Mouse (Mus musculus): ENCODE data around the gene Rasd1. TPM values are rescaled to one million over a fixed set of nuclear protein-coding genes. Genes with fewer than 3 reads are reported as not detected.
"Not testable (repeated sequence)": the region's sequence is repeated elsewhere in the genome, so short reads cannot be mapped to it uniquely, and the experiment has no call there.

Rasd1 gene
- polyA plus RNA-seq, 1 experiment from 2014 or later = 2.4 TPM

DNA sequence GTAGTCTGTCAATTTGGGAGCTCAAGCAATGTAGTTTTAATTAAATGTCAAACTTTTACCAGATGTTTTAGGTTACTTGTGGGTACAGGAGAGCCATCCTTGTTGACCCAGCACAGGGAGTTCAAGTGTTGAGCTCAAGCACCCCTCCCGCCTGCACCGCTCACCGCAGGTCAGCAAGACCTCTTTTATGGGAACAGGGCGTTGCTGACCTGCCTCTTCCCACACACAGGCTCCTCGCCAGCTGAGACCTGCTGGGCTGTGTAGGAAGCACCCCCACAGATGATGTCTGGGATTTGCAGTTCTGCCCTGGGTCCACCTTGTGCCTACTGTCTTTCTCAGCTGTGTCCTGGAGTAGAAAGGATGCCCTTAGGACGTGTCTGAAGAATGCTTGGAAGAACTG, 8.0 kb downstream of the Rasd1 start:
- Histone ChIP-seq H3K27me3 (replicated peaks; ENCODE audit: low read depth, poor library complexity, severe bottlenecking) (peaks cover 7% of the 10 kb centered on the region; the same call in 1 of the 2 replicates), H3K27ac (replicated peaks) (no peak overlapping the region), H3K9me3 (no peaks in the 10 kb centered on the region), H3K4me3 (no peak overlapping the region), H3K4me1 (peaks cover 37% of the 10 kb centered on the region), H3K36me3 (replicated peaks) (peaks cover 46% of the 10 kb centered on the region)
- DNase-seq (ENCODE audit: low spot score) = no peak
- WGBS = 69% methylated on average over 6 of the region's 6 CpGs

GRCm38 (mm10) chr11:59952892-59953291, 11.9 kb downstream of the Rasd1 start:
- no peak for DNase-seq (ENCODE audit: low spot score)
- H3K9me3 ChIP-seq = no peaks in the 10 kb centered on the region
- H3K27me3 ChIP-seq (replicated peaks; ENCODE audit: low read depth, poor library complexity, severe bottlenecking) = no peaks in the 10 kb centered on the region
- WGBS = 86% methylated on average over 14 of the region's 14 CpGs
- H3K4me3 ChIP-seq = no peak overlapping the region
- peaks cover 34% of the 10 kb centered on the region for H3K36me3 ChIP-seq (replicated peaks)
- peaks cover 23% of the 10 kb centered on the region for H3K4me1 ChIP-seq
- no peak overlapping the region for H3K27ac ChIP-seq (replicated peaks)

GRCm38 (mm10) chr11:59948401-59948767, 16.4 kb downstream of the Rasd1 start:
- Histone ChIP-seq H3K27me3 (replicated peaks; ENCODE audit: low read depth, poor library complexity, severe bottlenecking) (no peaks in the 10 kb centered on the region), H3K4me3 (peak overlapping the region; percentile 77), H3K36me3 (replicated peaks) (peaks cover 11% of the 10 kb centered on the region; the same call in 1 of the 2 replicates), H3K4me1 (peaks cover 21% of the 10 kb centered on the region), H3K27ac (replicated peaks) (peak overlapping the region; percentile 92), H3K9me3 (no peaks in the 10 kb centered on the region)
- 3% methylated on average over 16 of the region's 16 CpGs for WGBS
- DNase-seq (ENCODE audit: low spot score) = no peak

- Histone ChIP-seq H3K4me3 (peak within 1 kb of the TSS; percentile 77), H3K4me1 (peaks cover 21% of the 10 kb centered on the region), H3K9me3 (no peaks in the 10 kb centered on the region), H3K36me3 (replicated peaks) (peaks cover 11% of the 10 kb centered on the region; the same call in 1 of the 2 replicates), H3K27me3 (replicated peaks; ENCODE audit: low read depth, poor library complexity, severe bottlenecking) (no peaks in the 10 kb centered on the region), H3K27ac (replicated peaks) (peak within 1 kb of the TSS; percentile 92)
- DNase-seq (ENCODE audit: low spot score) = peak; percentile 97
- WGBS = under 1% methylated on average over 43 of the region's 43 CpGs
Measured at GRCm38 (mm10) chr11:59947752-59948400, 16.9 kb downstream of the Rasd1 start, which contains the start of gene Med9. TSS of gene Med9 (plus strand) at chr11:59948206.

GRCm38 (mm10) chr11:59944855-59945254, 19.9 kb downstream of the Rasd1 start:
- not testable (repeated sequence) for H3K36me3 ChIP-seq (replicated peaks); DNase-seq (ENCODE audit: low spot score); H3K4me3 ChIP-seq; H3K27ac ChIP-seq (replicated peaks); H3K9me3 ChIP-seq; H3K27me3 ChIP-seq (replicated peaks; ENCODE audit: low read depth, poor library complexity, severe bottlenecking)
- 85% methylated on average over 10 of the region's 10 CpGs for WGBS
- peaks cover 22% of the 10 kb centered on the region for H3K4me1 ChIP-seq

DNA sequence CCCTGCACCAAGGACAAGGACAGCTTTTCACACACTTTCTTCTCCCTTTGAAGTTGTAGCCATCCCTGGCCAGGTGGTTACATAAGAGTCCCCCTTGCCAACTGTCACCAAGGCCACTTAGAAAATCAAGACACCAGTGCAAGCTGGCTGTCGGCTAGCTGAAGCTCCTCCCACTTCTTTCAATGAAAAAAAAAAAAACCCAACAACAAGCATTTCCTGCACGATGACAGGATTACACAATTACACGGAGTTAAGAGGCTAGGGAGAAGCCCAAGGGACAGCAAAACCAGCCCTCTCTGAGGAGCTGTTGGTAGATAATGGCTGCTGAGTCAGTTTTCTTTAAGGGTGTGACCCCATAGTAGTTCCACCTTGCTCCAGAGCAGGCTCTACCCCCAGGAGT, 23.4 kb downstream of the Rasd1 start:
- H3K27me3 ChIP-seq (replicated peaks; ENCODE audit: low read depth, poor library complexity, severe bottlenecking) = peaks cover 16% of the 10 kb centered on the region
- H3K27ac ChIP-seq (replicated peaks) = no peak overlapping the region
- WGBS = 26% methylated on average over 3 of the region's 3 CpGs
- H3K9me3 ChIP-seq = no peaks in the 10 kb centered on the region
- H3K4me3 ChIP-seq = no peak overlapping the region
- H3K4me1 ChIP-seq = peaks cover 3% of the 10 kb centered on the region; the same call in 1 of the 2 replicates
- H3K36me3 ChIP-seq (replicated peaks) = no peaks in the 10 kb centered on the region
- no peak for DNase-seq (ENCODE audit: low spot score)

- WGBS = 73% methylated on average over 3 of the region's 3 CpGs
- peaks cover 3% of the 10 kb centered on the region; the same call in 1 of the 2 replicates for H3K4me1 ChIP-seq
- no peaks in the 10 kb centered on the region for H3K36me3 ChIP-seq (replicated peaks)
- no peak for DNase-seq (ENCODE audit: low spot score)
- H3K9me3 ChIP-seq = no peaks in the 10 kb centered on the region
- H3K27ac ChIP-seq (replicated peaks) = no peak overlapping the region
- H3K27me3 ChIP-seq (replicated peaks; ENCODE audit: low read depth, poor library complexity, severe bottlenecking) = peaks cover 16% of the 10 kb centered on the region
- no peak overlapping the region for H3K4me3 ChIP-seq
Measured at GRCm38 (mm10) chr11:59940645-59941044, 24.1 kb downstream of the Rasd1 start.

DNA sequence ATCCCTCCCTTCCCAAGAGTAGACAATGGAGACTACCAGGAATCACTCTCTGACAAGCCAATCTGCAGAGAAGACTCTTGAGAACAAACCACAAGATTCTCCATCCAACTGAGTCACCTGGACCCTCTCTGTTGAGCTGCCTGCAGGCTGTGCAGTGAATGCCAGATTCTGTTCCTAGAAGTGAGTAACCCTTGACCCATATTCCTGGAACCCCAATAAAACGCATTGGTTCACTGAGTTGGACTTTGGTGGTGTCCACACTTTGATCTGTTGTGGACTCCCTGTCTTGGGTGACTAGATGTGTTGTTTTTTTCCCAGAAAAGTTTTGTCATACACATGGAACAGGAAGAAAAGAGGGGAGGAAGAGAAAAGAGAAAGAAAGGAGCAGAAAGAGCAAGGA, 24.9 kb downstream of the Rasd1 start:
- H3K4me3 ChIP-seq = no peak overlapping the region
- WGBS = 85% methylated on average over 1 of the region's 1 CpGs
- peaks cover 3% of the 10 kb centered on the region; the same call in 1 of the 2 replicates for H3K4me1 ChIP-seq
- H3K27me3 ChIP-seq (replicated peaks; ENCODE audit: low read depth, poor library complexity, severe bottlenecking) = peaks cover 16% of the 10 kb centered on the region
- no peaks in the 10 kb centered on the region for H3K36me3 ChIP-seq (replicated peaks)
- H3K27ac ChIP-seq (replicated peaks) = no peak overlapping the region
- DNase-seq (ENCODE audit: low spot score) = no peak
- H3K9me3 ChIP-seq = no peaks in the 10 kb centered on the region

DNA sequence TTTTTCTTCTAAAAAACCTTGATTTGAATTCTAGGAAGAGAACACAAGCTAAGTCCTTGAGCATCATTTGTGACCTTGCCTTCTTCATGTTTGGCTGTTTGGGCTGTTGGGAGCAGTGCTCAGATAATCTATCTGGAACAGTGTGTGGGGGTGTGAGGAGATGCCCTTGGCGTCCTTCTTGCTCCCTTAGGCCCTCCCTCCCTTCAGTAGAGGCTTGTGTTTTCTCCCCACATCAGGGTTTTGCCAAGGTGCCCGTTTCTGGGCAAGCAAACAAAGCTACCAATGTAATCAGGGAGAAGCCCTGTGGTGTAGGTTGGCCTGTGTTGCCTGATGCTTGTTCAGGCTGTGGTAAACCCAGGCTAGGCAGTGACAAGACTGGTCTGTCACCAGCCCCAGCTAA, 27.1 kb downstream of the Rasd1 start:
- H3K27me3 ChIP-seq (replicated peaks; ENCODE audit: low read depth, poor library complexity, severe bottlenecking) = peaks cover 19% of the 10 kb centered on the region
- no peaks in the 10 kb centered on the region for H3K9me3 ChIP-seq
- H3K4me3 ChIP-seq = no peak overlapping the region
- no peaks in the 10 kb centered on the region for H3K36me3 ChIP-seq (replicated peaks)
- no peak overlapping the region for H3K27ac ChIP-seq (replicated peaks)
- peaks cover 10% of the 10 kb centered on the region; the same call in 1 of the 2 replicates for H3K4me1 ChIP-seq
- DNase-seq (ENCODE audit: low spot score) = no peak
- 45% methylated on average over 2 of the region's 2 CpGs for WGBS

GRCm38 (mm10) chr11:59937023-59937422, 27.7 kb downstream of the Rasd1 start:
- no peak overlapping the region for H3K27ac ChIP-seq (replicated peaks)
- WGBS = 83% methylated on average over 3 of the region's 3 CpGs
- DNase-seq (ENCODE audit: low spot score) = no peak
- H3K27me3 ChIP-seq (replicated peaks; ENCODE audit: low read depth, poor library complexity, severe bottlenecking) = peaks cover 16% of the 10 kb centered on the region; the same call in 1 of the 2 replicates
- H3K9me3 ChIP-seq = no peaks in the 10 kb centered on the region
- H3K4me3 ChIP-seq = no peak overlapping the region
- H3K4me1 ChIP-seq = peaks cover 13% of the 10 kb centered on the region; the same call in 1 of the 2 replicates
- no peaks in the 10 kb centered on the region for H3K36me3 ChIP-seq (replicated peaks)

- no peak overlapping the region for H3K27ac ChIP-seq (replicated peaks)
- DNase-seq (ENCODE audit: low spot score) = peak; percentile 11
- 56% methylated on average over 12 of the region's 12 CpGs for WGBS
Measured at GRCm38 (mm10) chr11:59933943-59934342, 30.8 kb downstream of the Rasd1 start.

DNA sequence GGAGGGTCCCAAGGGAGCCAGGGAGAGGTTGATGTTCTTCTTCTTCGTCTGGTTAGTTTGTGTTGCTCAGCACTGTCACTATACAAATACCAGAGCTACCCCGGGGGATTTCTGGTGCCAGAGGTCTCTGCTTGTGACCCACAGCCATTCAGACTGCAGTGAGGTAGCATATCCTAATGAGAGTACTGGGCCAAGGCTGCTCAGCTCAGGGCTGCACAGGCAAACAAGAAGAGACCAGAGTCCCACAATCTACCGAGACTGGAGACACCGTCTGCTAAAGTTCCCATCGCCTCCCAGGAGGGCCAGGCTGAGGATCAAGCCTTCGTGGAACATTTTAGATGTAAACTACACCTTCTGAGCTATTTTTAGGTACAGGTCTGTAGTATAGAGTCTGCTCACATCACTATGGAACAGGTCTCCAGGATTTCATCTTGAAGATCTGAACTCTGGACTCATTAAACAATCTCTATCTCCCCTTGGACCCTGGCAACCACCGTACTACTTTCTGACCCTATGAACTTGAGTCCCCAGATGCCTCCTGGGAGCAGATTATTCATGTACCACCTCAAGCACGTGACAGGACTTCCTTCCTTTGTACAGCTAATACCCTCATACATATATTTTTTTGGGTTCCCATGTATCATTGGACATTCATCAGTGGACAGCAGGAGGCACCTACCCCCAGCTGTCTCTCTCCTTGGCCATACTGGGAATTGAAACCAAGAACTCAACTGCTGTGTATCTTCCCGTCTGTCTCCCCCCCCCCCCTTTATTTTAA, 32.0 kb downstream of the Rasd1 start:
- 73% methylated on average over 9 of the region's 9 CpGs for WGBS
- no peak for DNase-seq (ENCODE audit: low spot score)
- Histone ChIP-seq H3K4me1 (0 out of 2 replicates have a peak, but pooled peaks cover 10% of the 10 kb centered on the region), H3K9me3 (no peaks in the 10 kb centered on the region), H3K27me3 (replicated peaks; ENCODE audit: low read depth, poor library complexity, severe bottlenecking) (peaks cover 16% of the 10 kb centered on the region; the same call in 1 of the 2 replicates), H3K36me3 (replicated peaks) (no peaks in the 10 kb centered on the region), H3K4me3 (no peak overlapping the region), H3K27ac (replicated peaks) (no peak overlapping the region; the same call in 1 of the 2 replicates)

More at GRCm38 (mm10) chr11:59933943-59934342, 30.8 kb downstream of the Rasd1 start:
- peaks cover 21% of the 10 kb centered on the region; the same call in 1 of the 2 replicates for H3K27me3 ChIP-seq (replicated peaks; ENCODE audit: low read depth, poor library complexity, severe bottlenecking)
- no peak overlapping the region for H3K4me3 ChIP-seq
- no peaks in the 10 kb centered on the region for H3K36me3 ChIP-seq (replicated peaks)
- 0 out of 2 replicates have a peak, but pooled peaks cover 10% of the 10 kb centered on the region for H3K4me1 ChIP-seq
- no peaks in the 10 kb centered on the region for H3K9me3 ChIP-seq

Measured in embryonic facial prominence, embryonic 10.5 days (tissue).